Mouse (Mus musculus) ES-Bruce4 (cell line): ENCODE data around the gene Shank2.

Experiments used
- CTCF ChIP-seq: IDR thresholded peaks from one replicate; pipeline ENCODE4 v1.8.1; 2011; ENCODE audit warnings: low read depth, low read length
- EP300 ChIP-seq: IDR thresholded peaks from 2 replicates; pipeline ENCODE4 v1.6.1; 2011; ENCODE audit warnings: low read depth, low read length; ENCODE audit not compliant: insufficient read depth
- POLR2A ChIP-seq: IDR thresholded peaks from one replicate; pipeline ENCODE4 v1.8.1; 2011; ENCODE audit warnings: low read length; ENCODE audit not compliant: insufficient read depth

- TF ChIP-seq CTCF (no peak), EP300 (no peak), POLR2A (no peak)
Observed at GRCm38 (mm10) chr7:144324077-144324476, 322.3 kb downstream of the Shank2 start.
